Mouse (Mus musculus): ENCODE results near the gene Gm43951.
"Not testable (repeated sequence)": the region's sequence is repeated elsewhere in the genome, so short reads cannot be mapped to it uniquely, and the experiment has no call there.

Gm43951 gene

DNA sequence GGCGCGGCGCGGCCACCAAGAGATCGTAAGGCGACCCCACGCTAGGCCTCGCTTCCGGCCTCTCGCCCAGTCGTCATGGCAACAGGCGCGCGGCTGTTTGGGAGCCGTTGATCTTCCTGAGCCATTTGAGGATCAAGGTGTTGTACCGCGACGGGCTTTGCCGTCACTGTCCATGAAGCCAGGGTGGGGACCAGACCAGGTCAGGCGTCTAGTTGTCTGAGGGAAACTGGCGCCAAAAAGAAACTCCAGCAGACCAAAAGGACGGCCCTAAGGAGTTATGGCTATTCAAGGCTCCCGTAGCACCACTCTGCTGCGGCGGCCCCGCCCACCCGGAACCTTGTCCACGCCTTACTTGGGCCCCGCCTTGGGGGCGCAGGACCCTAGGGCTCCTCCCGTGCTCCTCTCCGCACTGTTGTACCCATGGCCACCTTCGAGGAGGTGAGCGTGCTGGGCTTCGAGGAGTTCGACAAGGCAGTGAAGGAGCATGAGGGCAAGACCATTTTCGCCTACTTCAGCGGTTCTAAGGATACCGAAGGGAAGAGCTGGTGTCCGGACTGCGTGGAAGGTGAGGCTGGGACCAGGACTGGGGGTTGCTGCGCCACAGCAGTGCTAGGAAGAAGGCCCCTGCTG lies 679 bp upstream of the Gm43951 start, which contains the start of the genes 4933427D14Rik and Txndc17:
4933427D14Rik (minus strand) TSS at position 256 of the 630 bp plus-strand sequence.
Txndc17 (plus strand) TSS at position 344 of the 630 bp plus-strand sequence.
- in situ Hi-C loops (cut with MboI; ENCODE audit: unreplicated experiment in 2 of 2), result loop anchor here (10.0 to 25.0 kb wide), 4 partner anchors 153 to 1195 kb away; partner anchors contain the start of genes Cyb5d2 (in 1 of the 2), Derl2 (in 1 of the 2), Dhx33 (in 1 of the 2) and Mis12 (in 1 of the 2)

DNA sequence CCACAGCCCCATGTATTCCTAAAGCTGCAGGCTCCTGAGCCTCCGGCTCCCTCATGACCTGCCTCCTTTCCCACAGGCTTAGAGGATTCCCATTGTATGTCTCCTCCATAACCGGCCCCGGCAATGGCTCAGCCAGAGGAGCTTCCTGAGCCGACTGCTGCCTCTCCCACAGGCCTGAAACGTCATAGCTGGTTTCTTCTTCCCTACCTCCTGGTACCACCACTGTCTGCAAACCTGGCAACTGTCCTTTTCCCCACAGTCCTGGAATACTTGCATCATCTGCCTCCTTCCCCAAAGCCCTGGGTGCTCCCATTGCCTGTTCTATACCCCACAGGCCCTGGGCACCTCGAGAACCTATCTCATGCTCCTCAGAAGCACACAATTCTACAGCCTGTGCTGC lies 1.4 kb downstream of the Gm43951 start:
- in situ Hi-C loops (cut with MboI; ENCODE audit: unreplicated experiment in 2 of 2), result loop anchor here (10.0 to 25.0 kb wide), 4 partner anchors 150 to 1193 kb away; partner anchors contain the start of genes Cyb5d2 (in 1 of the 2), Derl2 (in 1 of the 2), Dhx33 (in 1 of the 2) and Mis12 (in 1 of the 2)

DNA sequence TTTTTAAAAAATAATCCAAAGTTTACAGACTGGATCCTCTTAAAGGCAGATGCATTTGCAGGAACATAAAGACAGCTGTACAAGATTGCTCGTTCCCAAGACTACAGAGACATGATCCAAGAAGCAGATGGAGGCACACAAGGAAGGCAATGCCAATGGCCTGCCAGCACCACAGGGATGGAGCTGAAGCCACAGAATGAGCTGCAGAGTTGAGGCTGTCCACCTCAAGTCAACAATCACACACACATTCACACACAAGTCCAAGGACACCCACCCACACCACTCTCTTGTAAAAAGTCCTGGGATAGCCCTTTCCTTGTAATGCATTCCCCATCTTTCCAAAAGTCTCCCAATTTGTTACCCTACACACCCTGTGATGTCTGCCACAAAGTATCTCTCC lies 3.2 kb downstream of the Gm43951 start:
- in situ Hi-C loops (cut with MboI; ENCODE audit: unreplicated experiment in 2 of 2), result loop anchor here (10.0 to 25.0 kb wide), 4 partner anchors 149 to 1191 kb away; partner anchors contain the start of genes Cyb5d2 (in 1 of the 2), Derl2 (in 1 of the 2), Dhx33 (in 1 of the 2) and Mis12 (in 1 of the 2)

DNA sequence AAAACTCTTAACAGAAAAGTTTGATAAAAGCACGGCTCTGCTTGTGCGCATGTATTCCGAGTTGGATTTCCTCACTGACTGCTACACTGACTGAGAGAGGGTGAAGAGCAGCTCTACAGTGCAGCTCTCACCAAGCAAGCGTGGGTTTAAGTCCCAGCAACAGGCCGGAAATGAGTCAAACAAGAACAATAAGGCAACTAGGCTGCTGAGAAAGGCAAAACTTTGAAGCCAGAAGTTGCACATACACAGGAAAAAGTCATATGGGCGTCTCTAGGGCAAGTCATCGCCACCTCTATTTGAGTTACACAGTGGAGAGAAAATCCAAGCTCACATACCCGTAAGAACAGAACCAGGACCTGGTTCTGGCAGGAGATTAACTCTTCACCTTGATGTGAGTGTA lies 10.1 kb downstream of the Gm43951 start:
- in situ Hi-C loops (cut with MboI; ENCODE audit: unreplicated experiment in 2 of 2), result no loop called here

DNA sequence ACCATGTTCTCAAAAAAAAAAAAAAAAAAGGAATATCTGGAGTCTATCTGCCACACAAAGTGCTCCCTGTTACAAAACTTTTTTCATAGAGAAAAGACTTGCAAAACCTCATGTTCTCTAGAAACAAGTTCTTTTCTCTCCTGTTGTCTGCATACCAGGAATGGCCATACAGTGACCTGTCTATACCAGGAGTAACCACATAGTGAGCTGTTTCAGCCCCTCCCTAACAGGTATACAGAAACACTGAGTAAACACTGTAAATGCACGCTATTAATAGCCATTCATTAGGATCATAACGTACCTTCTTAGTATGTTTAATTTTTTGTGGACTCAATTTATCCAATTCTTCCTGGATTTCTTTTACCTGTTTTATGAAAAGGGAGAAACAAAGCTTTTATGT lies 12.4 kb downstream of the Gm43951 start:
- in situ Hi-C loops (cut with MboI; ENCODE audit: unreplicated experiment in 2 of 2), result no loop called here

DNA sequence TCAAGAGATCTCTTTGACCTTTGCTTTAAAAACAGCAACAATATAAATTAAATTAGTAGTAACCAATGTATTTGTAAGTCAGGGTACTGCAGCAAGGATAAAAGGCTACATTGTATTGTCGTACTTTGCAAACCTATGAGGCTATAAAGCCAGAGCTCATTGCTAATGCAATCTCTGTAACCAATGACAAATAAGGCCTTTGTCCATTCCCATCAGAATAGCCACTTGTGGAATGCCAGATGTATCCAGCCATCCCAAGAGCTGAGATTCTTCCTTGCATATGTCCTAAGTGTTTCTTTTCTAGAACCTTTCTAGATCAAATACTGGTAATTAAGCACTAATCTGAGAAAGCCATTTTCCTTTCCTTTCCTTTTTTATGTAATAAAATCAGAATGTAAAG lies 15.8 kb downstream of the Gm43951 start:
- in situ Hi-C loops (cut with MboI; ENCODE audit: unreplicated experiment in 2 of 2), result no loop called here

DNA sequence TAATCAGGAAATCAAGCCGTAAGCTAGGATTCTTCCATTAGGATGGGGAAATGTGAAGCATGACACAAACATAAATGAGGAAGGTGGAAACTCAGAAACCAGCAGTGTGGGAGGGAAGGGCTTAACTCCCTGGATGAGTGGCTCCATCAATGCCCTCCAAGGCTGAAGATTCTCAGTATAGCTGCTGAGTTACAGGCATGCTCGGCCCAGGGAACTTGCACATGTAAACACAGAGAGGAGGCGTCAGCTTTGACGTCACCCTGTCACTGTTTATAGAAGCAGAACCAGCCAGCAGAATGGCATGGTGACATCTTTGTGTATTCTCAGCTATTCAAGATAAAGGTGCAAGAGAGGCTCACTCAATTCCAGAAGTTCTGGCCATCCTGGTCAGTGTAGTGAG lies 22.4 kb downstream of the Gm43951 start:
- in situ Hi-C loops (cut with MboI; ENCODE audit: unreplicated experiment in 2 of 2), result no loop called here

DNA sequence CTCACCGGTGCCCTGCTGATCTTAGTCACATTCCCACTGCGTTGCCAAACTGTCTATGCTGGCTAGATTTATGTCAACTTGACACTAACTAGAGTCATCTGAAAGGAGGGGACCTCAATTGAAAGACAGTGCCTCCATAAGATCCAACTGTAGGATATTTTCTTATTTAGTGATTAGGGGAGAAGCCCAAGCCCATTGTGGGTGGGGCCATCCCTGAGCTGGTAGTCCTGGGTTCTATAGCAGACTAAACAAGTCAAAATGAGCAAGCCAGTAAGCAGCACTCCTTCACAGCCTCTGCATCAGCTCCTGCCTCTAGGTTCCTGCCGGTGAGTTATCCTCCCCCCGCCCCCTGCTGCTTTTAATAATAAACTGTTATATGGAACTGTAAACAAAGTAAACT lies 25.5 kb downstream of the Gm43951 start:
- in situ Hi-C loops (cut with MboI; ENCODE audit: unreplicated experiment in 2 of 2), result no loop called here

DNA sequence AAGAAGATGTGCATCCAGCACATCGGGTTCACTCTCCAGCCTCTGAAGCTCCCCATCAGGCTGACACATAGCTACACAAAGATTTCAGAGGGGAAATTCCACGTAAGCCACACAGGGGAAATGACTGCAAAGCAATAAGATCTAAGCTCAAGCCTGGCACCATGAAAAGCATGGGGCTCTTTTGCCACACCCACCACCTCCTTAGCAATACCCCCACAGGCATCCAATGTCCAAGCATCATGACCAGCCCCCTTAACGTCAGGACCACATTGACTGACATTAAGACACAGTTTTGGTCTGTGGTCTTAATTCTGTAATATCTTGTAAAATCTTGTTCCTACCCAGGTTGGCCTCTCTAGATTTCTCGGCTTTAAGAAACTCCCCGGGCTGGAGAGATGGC lies 26.1 kb downstream of the Gm43951 start:
- in situ Hi-C loops (cut with MboI; ENCODE audit: unreplicated experiment in 2 of 2), result no loop called here

DNA sequence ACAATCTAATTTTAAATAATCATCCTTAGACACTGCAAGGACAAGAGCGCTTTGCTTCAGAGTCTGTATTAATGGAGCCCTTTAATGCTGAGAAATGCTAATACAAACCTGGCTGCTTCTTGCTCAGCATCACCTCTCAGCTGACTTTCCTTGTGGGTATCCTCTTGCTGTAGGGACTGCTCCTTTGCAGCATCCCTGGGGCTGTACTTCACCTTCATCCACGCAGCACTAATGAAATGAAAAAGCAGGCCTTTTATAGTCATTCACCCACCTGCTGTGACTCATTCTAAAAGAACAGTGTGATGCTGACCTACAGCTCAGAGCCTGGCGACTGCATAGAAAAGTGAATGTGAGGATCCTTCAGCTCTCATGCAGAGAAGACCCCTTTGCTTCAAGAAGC lies 30.1 kb downstream of the Gm43951 start:
- in situ Hi-C loops (cut with MboI; ENCODE audit: unreplicated experiment in 2 of 2), result no loop called here

DNA sequence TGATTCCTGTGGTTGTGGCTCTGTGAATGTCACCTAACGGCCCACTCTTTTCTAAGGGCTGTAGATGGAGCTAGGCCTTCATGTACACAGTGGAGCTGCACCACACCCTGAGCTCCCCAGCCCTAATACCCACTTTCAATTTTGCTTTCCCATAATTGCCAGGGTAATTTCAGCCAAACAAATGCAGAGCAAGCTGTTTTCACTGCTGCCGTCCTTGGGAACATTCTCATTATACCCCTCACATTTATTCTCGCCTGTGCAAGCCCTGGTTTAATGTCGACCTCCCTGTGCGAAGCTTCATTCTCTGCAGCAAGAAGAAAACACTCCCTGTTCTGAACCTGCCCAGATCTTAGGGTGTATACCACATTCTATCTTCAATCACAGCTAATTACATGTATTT lies 30.7 kb downstream of the Gm43951 start:
- in situ Hi-C loops (cut with MboI; ENCODE audit: unreplicated experiment in 2 of 2), result no loop called here

DNA sequence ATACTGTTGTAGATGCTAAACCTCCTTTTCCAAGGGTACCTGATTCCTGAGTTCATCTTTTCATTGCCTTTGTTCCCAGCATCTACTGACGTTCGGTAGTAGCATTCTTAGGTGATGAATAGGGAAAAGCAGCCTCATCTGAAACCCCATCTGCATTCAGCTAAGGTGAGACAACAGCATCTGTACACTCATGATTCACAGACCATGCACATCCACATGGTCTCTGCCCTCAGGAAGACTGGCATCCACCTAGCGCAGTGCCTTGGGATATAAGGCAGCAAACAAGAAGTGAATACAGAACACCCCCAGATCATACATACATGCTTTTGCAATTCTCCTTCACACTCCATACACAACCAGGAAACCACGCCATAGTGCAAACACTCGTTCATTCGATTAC lies 31.9 kb downstream of the Gm43951 start:
- in situ Hi-C loops (cut with MboI; ENCODE audit: unreplicated experiment in 2 of 2), result no loop called here

DNA sequence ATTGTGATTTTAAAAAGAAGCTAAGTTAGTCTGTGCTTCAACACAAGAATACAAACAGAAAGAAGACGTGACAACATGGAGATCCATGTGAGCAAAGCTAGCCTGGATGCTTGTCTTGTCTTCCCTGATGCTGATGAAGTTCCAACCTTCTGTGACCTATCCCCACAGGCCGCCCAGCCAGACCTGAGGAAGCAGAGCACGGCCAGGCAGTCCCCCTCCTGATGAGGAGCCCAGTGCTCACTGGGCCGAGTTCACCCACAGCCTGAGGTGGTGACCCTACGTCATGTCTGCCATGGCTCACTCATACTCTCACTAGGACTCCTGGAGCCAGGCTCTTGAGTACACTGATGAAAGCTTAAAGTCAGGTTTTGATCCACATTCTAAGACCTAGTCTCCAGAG lies 33.1 kb downstream of the Gm43951 start:
- in situ Hi-C loops (cut with MboI; ENCODE audit: unreplicated experiment in 2 of 2), result no loop called here

DNA sequence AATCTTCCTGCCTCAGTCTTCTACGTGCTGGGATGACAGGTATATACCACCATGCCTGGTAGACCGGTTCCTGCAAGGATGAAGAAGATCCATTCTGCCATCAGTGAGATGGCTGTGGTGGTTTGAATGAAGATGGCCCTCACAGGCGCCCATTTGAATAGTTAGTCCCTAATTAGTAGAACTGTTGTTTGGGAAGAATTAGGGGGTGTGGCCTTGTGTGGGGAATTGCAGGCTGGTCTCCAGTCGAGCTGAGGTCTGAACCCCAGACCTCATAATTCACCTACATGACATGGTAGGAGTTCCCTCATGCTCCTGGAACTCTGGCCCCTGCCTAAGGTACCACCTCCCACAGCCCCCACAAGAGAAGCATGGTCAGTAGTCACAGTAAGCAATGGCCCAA lies 34.7 kb downstream of the Gm43951 start:
- in situ Hi-C loops (cut with MboI; ENCODE audit: unreplicated experiment in 2 of 2), result not testable (repeated sequence)

DNA sequence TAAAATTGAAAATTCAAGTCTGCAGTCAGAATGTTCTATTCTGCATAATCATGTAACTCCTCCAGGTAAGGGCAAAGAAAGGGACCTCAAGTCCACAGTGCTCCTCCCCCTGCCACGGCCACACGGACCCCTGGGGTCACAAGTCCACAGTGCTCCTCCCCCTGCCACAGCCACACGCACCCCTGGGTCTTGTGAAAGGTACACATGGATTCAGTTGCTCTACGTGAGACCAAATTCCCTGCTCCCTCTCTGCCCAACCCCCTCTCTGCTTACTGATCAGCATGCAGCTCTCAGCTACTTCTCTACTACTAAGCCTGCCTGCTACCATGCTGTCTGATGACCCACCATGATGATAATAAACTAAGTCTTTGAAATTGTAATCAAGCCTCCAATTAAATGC lies 36.8 kb downstream of the Gm43951 start:
- in situ Hi-C loops (cut with MboI; ENCODE audit: unreplicated experiment in 2 of 2), result no loop called here

DNA sequence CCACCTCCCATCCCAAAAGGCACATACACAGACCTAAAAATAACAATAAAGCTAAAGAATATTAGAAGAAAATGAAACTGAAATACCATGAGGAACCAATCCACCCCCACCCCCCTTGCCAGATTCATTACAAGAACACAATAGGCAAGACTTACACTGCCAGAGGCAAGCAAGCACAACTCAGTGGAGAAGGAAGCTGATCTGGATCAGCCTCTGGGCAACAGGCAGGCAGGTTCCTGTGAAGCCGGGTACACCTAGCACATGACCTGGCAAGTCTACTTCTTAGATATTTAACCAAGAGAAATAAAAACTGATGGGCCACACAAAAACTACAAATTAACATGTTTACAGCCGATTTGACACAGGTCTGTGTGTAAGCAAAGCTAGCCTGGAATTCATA lies 43.4 kb downstream of the Gm43951 start:
- in situ Hi-C loops (cut with MboI; ENCODE audit: unreplicated experiment in 2 of 2), result no loop called here

DNA sequence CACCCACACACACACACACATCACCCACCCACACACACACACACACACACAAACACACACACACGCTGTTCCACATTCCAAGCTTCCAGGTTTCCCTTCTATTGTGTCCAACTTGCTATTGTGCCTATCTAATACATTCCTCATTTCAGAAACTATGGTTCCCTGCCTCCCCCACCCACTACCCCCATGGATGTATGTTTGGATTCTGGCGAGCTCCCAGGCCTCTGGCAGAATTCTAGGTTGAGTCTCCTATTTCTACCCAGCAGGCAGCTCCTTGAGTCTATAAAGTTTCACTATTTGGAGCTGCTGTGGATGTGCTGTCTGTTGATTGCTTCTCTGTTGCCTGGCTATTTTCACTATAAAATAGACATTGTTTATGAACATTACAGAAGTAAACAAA lies 50.0 kb downstream of the Gm43951 start:
- in situ Hi-C loops (cut with MboI; ENCODE audit: unreplicated experiment in 2 of 2), result no loop called here

DNA sequence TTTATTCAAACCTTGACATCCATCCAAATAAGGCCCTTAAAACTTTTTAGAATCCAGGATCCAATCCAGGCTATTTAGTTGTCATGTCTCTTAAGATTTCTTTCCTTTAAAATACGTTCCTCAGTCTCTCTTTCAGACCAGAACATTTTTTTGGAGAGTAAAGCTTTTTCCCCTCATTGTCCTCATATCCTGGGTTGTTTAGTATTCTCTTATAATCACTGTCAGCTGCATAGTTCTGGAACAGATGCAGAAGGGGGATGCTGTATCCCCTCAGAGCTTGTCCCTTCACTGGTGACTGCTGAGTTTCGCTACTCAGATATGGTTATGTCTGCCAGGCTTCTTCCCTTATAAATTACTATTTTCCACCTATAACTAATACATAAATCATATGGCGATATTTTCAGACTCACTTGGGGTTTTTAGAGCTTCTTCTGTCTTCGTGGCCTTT lies 50.6 kb downstream of the Gm43951 start:
- in situ Hi-C loops (cut with MboI; ENCODE audit: unreplicated experiment in 2 of 2), result no loop called here

DNA sequence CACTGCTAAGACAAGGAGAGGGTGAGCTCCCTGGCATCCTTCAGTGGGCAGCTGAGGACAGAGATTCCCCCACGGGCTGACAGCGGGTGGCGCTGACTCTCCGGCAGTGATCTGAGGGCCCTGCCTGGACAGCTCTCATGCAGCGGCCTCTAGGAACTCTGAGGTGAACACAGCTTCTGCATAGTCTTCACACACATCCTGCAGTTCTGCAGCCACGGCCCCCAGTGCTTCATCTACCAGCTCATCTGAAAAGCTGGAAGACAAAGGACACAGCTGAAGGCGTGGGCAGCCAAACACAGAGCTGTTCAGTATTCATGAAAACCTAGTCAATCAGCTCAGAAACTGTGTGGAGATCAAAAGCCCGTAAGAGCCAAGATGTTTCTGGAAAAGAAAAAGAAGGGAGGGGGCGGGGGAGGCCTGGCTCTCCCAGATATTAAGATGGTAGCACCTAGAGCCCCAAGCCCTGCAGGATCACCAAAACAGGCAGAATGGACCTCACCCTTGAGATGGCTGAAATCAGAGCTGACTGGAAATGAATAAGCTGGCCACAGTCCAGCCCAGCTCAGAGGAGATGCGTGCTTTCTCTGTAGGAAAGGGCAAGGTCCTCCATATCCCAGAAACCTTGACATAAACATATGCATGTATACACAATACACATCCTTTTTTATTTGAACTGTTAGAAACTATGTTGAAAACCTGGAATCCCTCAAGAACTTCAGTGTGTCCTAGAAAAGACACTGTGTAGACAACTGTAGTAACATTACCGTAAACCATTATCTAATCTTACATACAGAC lies 51.3 kb downstream of the Gm43951 start:
- in situ Hi-C loops (cut with MboI; ENCODE audit: unreplicated experiment in 2 of 2), result no loop called here
